Mouse (Mus musculus): ENCODE data around the gene Mef2b.

- TF ChIP-seq POLR2A (IDR thresholded peaks at IDR 0.05; ENCODE audit: low read depth, low read length) (no peak), CTCF (IDR thresholded peaks at IDR 0.05; ENCODE audit: extremely low read depth, insufficient read depth, insufficient read length, insufficient replicate concordance) (no peak)
Measured at GRCm38 (mm10) chr8:70181903-70182252, 42.4 kb downstream of the Mef2b start.
